Mouse (Mus musculus) gastrocnemius, postnatal 25 days (tissue): ENCODE results near the gene Gas2l1. TPM values are rescaled to one million over a fixed set of nuclear protein-coding genes. Genes with fewer than 3 reads are reported as not detected.

Experiments
- DNase-seq: peaks from one replicate; pipeline ENCODE4 v3.0.0; 2022
- total RNA-seq, 2 experiments: library from RNA; stranded (reverse); gene quantifications; 1 replicate in 1 of 2; 2 replicates in 1 of 2; pipeline ENCODE4 v1.2.3; 2021

Gene Gas2l1
- total RNA-seq, 2 experiments from 2014 or later: 6.0 to 9.4 TPM

GRCm38 (mm10) chr11:5064282-5065055 lies 658 bp downstream of the Gas2l1 start:
- no peak for DNase-seq

- DNase-seq: no peak
These were observed 1.4 kb downstream of the Gas2l1 start for GRCm38 (mm10) chr11:5063561-5064281.

GRCm38 (mm10) chr11:5062860-5063505 lies 2.1 kb downstream of the Gas2l1 start:
- no peak for DNase-seq

DNA sequence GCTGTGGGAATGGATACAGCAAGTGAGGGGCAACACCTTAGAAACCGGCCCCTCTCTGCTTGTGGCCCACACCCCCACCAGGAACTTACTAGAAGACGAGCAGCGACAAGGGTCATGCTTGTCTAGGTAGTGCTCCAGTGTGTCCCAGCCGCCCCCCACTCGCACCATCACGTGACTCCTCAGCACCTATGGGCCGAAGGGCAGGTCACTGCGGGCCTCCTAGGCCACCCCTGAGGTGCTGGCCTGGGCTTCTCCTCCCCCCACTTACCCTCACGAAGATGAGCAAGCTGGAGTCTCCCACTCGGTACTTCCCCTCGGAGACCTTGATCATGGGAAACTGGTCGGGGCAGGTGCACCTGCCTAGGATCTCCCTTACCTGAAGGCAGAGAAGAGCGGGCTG lies 2.8 kb downstream of the Gas2l1 start:
- DNase-seq: no peak

GRCm38 (mm10) chr11:5061413-5062139 lies 3.6 kb downstream of the Gas2l1 start:
- DNase-seq: peak; percentile 93

DNA sequence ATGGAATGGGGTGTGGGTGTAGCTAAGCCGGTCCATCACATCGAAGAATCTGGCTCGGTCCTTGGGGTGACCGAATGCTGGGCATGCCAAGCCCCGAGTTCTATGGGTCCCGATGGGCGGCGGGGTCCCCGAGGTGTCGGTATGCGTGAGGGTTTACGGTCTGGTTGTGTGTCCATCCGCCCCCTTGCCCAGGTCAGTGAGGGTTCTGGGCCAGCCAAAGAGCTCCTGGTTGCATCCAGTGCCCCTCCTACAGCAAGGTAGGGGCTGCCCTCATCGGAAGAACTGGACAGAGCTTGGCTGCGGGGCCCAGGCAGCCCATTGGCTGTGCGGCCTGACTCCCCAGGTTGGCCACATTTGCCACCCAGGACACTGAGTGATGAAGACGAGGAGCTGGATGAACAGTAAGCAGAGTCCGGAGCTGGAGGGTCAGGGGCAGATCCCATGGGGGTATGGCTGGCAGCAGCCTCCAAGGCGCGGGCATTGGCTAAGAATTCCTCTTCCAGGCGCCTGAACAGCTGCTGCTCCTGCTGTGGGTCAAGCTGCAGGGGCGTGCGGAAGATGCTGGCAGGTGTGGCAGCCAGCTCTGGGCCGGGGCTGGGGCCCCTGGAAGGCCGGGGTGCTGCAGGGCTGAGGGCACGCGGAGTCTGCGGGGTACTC lies 4.2 kb downstream of the Gas2l1 start:
- DNase-seq: no peak

GRCm38 (mm10) chr11:5059704-5060156 lies 5.4 kb downstream of the Gas2l1 start:
- no peak for DNase-seq

- DNase-seq: no peak
These were observed 5.9 kb downstream of the Gas2l1 start for GRCm38 (mm10) chr11:5059230-5059629.

GRCm38 (mm10) chr11:5058783-5059182 lies 6.3 kb downstream of the Gas2l1 start:
- no peak for DNase-seq

DNA sequence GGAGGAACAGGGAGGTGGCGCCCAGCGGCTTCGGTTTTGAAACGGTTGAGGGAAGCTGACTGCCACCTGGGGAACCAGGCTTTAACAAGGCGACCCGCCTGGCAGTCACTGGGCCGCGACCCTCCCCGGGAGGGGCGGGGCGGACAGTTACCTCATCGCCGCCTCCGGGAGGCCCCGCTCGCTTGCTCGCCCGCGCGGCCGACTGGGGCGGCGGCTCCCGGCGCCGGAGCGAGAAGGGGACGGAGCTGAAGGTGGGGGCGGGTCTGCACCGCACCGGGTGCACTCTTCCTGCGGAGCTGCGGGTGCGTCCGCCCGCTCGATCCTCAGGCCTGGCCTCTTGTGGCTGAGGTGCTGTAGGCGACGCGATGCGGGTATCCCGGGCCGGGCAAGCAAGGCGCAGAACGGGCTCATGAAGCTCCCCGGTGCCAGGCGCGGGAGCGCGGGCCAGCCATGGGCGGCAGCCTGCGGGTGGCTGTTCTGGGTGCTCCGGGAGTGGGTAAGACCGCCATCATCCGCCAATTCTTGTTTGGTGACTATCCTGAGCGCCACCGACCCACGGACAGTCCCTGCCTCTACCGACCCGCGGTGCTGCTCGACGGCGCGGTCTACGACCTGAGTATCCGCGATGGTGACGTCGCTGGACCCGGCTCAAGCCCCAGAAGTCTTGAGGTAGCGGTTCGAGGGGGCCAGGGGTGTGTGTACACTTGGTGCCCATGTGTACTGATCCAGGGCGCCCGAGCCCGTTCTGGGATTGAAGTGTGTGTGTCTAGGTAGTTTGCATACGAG lies 7.1 kb downstream of the Gas2l1 start, which contains the start of gene Rasl10a:
Rasl10a (plus strand) TSS at position 273 of the 786 bp plus-strand sequence.
- DNase-seq: no peak

- DNase-seq: no peak
These were observed 7.6 kb downstream of the Gas2l1 start for GRCm38 (mm10) chr11:5057541-5057855.

DNA sequence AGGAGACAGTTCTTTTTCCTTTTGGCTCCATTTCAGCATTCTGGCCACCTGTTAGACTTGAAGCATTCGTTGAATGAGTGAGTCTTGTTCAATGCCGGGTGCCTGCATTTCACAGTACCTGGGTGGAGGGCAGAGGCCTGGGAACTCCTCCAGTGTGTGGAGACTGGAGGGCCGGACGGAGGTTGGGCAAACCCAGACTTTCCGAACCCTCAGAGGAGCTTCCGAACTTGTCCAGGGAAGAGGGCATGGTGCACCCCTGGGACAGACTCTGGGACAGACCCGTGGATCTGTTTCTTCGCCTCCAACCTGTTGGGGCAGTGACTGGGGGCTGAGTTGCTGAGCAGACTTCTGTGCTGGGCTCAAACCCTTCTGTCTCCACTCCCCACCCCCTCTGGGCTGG lies 8.1 kb downstream of the Gas2l1 start:
- DNase-seq: no peak

GRCm38 (mm10) chr11:5055945-5056938 lies 8.9 kb downstream of the Gas2l1 start:
- no peak for DNase-seq

GRCm38 (mm10) chr11:5054874-5055273 lies 10.3 kb downstream of the Gas2l1 start:
- DNase-seq: no peak

- DNase-seq: no peak
These were observed 11.0 kb downstream of the Gas2l1 start for GRCm38 (mm10) chr11:5054151-5054550.

- DNase-seq: no peak
These were observed 12.8 kb downstream of the Gas2l1 start for GRCm38 (mm10) chr11:5052200-5052854.

DNA sequence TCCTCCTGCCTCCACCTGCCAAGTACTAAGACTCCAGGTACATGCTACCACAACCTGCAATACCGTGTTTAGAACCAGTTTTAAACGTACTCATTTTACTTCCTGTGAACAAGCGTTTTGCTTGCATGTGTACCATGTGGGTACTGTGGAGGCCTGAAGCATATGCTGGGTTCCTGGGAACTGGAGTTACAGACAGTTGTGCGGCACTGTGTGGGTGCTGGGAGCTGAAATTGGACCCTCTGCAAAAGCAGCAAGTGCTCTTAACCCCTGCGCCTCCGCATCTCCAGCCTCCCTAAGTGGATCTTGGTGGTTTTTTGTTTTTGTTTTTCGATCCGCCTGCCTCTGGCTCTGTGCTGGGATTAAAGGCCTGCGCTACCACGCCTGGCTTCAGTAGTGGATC lies 13.5 kb downstream of the Gas2l1 start:
- no peak for DNase-seq

DNA sequence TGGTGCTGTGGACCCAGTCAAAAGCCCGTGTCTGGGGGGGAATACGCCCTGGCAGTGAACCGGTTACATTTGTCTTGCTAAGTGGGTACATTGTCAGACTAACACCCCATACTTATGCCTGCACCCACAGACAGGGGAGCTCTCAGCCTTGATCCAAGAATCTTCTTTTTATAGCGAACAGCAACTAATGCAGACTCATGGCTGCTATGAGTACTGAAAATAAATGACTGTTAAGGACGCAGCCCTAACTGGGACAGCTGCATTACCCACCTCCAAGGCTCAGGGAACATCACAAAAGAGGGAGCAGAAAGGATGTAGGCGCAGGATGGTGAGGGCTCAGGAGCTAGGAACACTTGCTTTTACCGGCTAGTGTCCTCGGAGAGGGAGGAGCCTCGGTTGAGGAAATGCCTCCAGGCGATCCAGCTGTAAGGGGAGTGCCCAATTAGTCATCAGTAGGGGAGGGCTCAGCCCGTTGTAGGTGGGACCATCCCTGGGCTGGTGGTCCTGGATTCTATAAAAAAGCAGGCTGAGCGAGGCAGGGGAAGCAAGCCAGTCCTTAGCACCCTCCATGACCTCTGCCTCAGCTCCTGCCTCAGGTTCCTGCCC lies 18.7 kb downstream of the Gas2l1 start:
- DNase-seq: no peak
